7 mouse cellular contexts compared by ENCODE assay signal in the genomic region with DNA sequence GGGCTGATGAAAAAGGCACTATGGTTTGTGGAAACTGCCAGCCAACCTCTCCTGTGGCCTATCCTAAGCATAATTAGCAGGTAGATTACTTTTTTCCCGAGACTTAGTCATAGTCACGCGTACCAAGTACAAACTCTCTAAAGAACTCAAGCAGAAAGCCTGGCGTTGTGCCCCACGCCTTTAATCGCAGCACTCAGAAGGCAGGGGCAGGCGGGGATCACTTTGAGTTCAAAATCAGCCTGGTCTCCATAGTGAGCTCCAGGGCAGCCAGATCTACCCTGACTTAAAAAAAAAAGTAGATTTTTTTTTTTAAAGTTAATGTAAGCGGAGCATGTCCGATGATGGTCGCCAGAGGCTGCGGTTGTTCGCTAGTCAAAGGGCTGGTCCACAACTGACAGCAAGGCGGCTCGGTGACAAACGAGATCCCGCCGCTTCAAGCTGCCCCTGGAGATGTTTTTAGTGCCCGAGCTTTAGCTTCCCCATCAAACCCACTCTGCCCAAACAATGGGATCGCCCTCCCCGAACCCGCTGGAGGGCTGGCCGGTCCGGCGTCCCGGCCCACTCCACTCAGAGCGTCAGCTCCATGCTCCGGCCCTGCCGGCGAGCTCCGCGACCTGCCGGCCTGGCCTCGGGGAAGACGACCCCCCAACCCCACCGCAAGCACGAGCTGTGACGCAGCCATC. TPM values are rescaled to one million over a fixed set of nuclear protein-coding genes. Genes with fewer than 3 reads are reported as not detected.
DNase-seq lines count a peak whose midpoint lies in the region; ATAC-seq and TF ChIP-seq lines count a peak whose summit lies in the region.

No protein-coding gene starts in this region.

- peak; percentile 11 for ATAC-seq in lung, postnatal 0 days

- TF ChIP-seq POLR2A in MEL (IDR thresholded peaks at IDR 0.05; ENCODE audit: control insufficient read depth in 1 of 2, insufficient read depth in 1 of 2, low read depth in 1 of 2, low read length in 2 of 2, poor library complexity in 1 of 2), result no peak
- no peak for TF ChIP-seq POLR2A in bone marrow macrophage, adult 2 months (IDR thresholded peaks at IDR 0.05; ENCODE audit: borderline replicate concordance, low read depth, low read length)

- no peaks in the 10 kb centered on the region for H3K27me3 ChIP-seq in MEL (ENCODE audit: control insufficient read depth in 1 of 2, insufficient read depth in 2 of 2, low read length in 2 of 2)
- no peaks in the 10 kb centered on the region for H3K27me3 ChIP-seq in forebrain, embryonic 10.5 days (ENCODE audit: poor library complexity, severe bottlenecking)
- no peaks in the 10 kb centered on the region for H3K27me3 ChIP-seq in lung, postnatal 0 days (replicated peaks; ENCODE audit: insufficient read depth, low read length)

- WGBS in forebrain, embryonic 10.5 days, result under 1% methylated on average over 37 of the region's 37 CpGs
- WGBS in lung, postnatal 0 days, result 0% methylated on average over 37 of the region's 37 CpGs

- H3K9me3 ChIP-seq in MEL (replicated peaks; ENCODE audit: insufficient read depth, low read length), result no peaks in the 10 kb centered on the region
- H3K9me3 ChIP-seq in forebrain, embryonic 10.5 days, result no peaks in the 10 kb centered on the region
- no peaks in the 10 kb centered on the region for H3K9me3 ChIP-seq in lung, postnatal 0 days (ENCODE audit: low read length)

- no peak for TF ChIP-seq CTCF in MEL (IDR thresholded peaks at IDR 0.05 in 2 of 3, conservative IDR thresholded peaks at IDR 0.05 in 1 of 3; ENCODE audit: control insufficient read depth in 1 of 3, insufficient read depth in 1 of 3, low read depth in 2 of 3, low read length in 3 of 3, poor library complexity in 1 of 3, severe bottlenecking in 1 of 3)
- no peak for TF ChIP-seq CTCF in bone marrow macrophage, adult 2 months (IDR thresholded peaks at IDR 0.05; ENCODE audit: low read depth, low read length)
- TF ChIP-seq CTCF in layer of hippocampus, adult 2 months (conservative IDR thresholded peaks at IDR 0.05), result peak; percentile 35
- TF ChIP-seq CTCF in lung, postnatal 0 days (IDR thresholded peaks at IDR 0.05), result no peak

- peak overlapping the region; percentile 85 to 96 for H3K4me3 ChIP-seq in MEL (ENCODE audit: control insufficient read depth in 1 of 2, insufficient read depth in 1 of 2, low read depth in 2 of 2, low read length in 2 of 2)
- peak overlapping the region; percentile 99 for H3K4me3 ChIP-seq in bone marrow macrophage, adult 2 months (ENCODE audit: insufficient read depth, low read length)
- peak overlapping the region; percentile 94 for H3K4me3 ChIP-seq in forebrain, embryonic 10.5 days
- H3K4me3 ChIP-seq in layer of hippocampus, adult 2 months, result peak overlapping the region; percentile 97
- peak overlapping the region; percentile 93 for H3K4me3 ChIP-seq in lung, postnatal 0 days (ENCODE audit: low read depth, low read length)

- no peak for TF ChIP-seq EP300 in MEL (IDR thresholded peaks at IDR 0.05; ENCODE audit: low read depth in 1 of 2, low read length in 2 of 2)
- no peak for TF ChIP-seq EP300 in lung, postnatal 0 days (IDR thresholded peaks at IDR 0.05)

- peaks cover 2 to 8% of the 10 kb centered on the region in 2 experiments; a peak in 3 of 4 replicates for H3K4me1 ChIP-seq in MEL (ENCODE audit: control insufficient read depth in 1 of 2, insufficient read depth in 2 of 2, low read length in 2 of 2)
- peaks cover 4% of the 10 kb centered on the region; the same call in 1 of the 2 replicates for H3K4me1 ChIP-seq in bone marrow macrophage, adult 2 months (ENCODE audit: control insufficient read depth, insufficient read depth, low read length)
- peaks cover 20% of the 10 kb centered on the region for H3K4me1 ChIP-seq in forebrain, embryonic 10.5 days
- H3K4me1 ChIP-seq in lung, postnatal 0 days (ENCODE audit: insufficient read depth, low read depth, low read length), result peaks cover 5% of the 10 kb centered on the region; the same call in 1 of the 2 replicates

- H3K79me2 ChIP-seq in MEL (ENCODE audit: control insufficient read depth, insufficient read depth, low read length, poor library complexity), result peaks cover 2% of the 10 kb centered on the region; the same call in 1 of the 2 replicates

- peaks cover 6 to 8% of the 10 kb centered on the region in 2 experiments for H3K36me3 ChIP-seq in MEL (ENCODE audit: control insufficient read depth in 1 of 2, insufficient read depth in 2 of 2, low read length in 2 of 2)
- H3K36me3 ChIP-seq in forebrain, embryonic 10.5 days (replicated peaks), result peaks cover 19% of the 10 kb centered on the region
- no peaks in the 10 kb centered on the region for H3K36me3 ChIP-seq in lung, postnatal 0 days (ENCODE audit: insufficient read depth, low read length)

- TF ChIP-seq RAD21 in MEL (IDR thresholded peaks at IDR 0.05; ENCODE audit: low read depth, low read length), result no peak

- H3K9ac ChIP-seq in MEL (ENCODE audit: control insufficient read depth, low read depth, low read length, poor library complexity, severe bottlenecking), result peak overlapping the region; percentile 82
- peak overlapping the region; percentile 96 for H3K9ac ChIP-seq in lung, postnatal 0 days (replicated peaks; ENCODE audit: low read depth)

- peak overlapping the region; percentile 34 for H3K27ac ChIP-seq in MEL (ENCODE audit: control insufficient read depth, low read depth, low read length)
- H3K27ac ChIP-seq in bone marrow macrophage, adult 2 months (ENCODE audit: insufficient read depth, low read depth, low read length), result peak overlapping the region; percentile 68
- peak overlapping the region; percentile 91 for H3K27ac ChIP-seq in forebrain, embryonic 10.5 days
- H3K27ac ChIP-seq in layer of hippocampus, adult 2 months, result peak overlapping the region; percentile 93
- H3K27ac ChIP-seq in lung, postnatal 0 days (ENCODE audit: low read length), result peak overlapping the region; percentile 95

- peak overlapping the region; percentile 69 for H3K4me2 ChIP-seq in lung, postnatal 0 days (replicated peaks; ENCODE audit: low read depth, low read length)

- peak; percentile 66 for DNase-seq in MEL (ENCODE audit: low read depth, low spot score)
- DNase-seq in forebrain, embryonic 10.5 days (ENCODE audit: extremely low spot score, low spot score), result no peak
- peak; percentile 47 for DNase-seq in heart, postnatal 4 days
- peak in 1 of 2 experiments; percentile 35 for DNase-seq in layer of hippocampus, adult 2 months (ENCODE audit: low spot score in 2 of 2)
- peak; percentile 74 for DNase-seq in lung, postnatal 0 days (ENCODE audit: low spot score)
- peak; percentile 23 to 45 for DNase-seq in right cerebral cortex, adult 2 months (ENCODE audit: low spot score in 2 of 2)

TF ChIP-seq in MEL, 35 proteins besides CTCF, POLR2A, EP300 and RAD21:
- TF ChIP-seq ZC3H11A (IDR thresholded peaks at IDR 0.05; ENCODE audit: low read depth, low read length) (no peak), TCF12 (IDR thresholded peaks at IDR 0.05; ENCODE audit: low read depth, low read length) (0 out of 2 replicates have a peak, but pooled peaks have one; percentile 20), NELFE (IDR thresholded peaks at IDR 0.05; ENCODE audit: low read depth, low read length) (no peak), ETS1 (IDR thresholded peaks at IDR 0.05; ENCODE audit: low read depth, low read length) (no peak), ZNF384 (IDR thresholded peaks at IDR 0.05; ENCODE audit: low read depth, low read length) (peak; percentile 35; the same call in 1 of the 2 replicates), UBTF (IDR thresholded peaks at IDR 0.05; ENCODE audit: borderline replicate concordance, insufficient read depth, low read depth, low read length) (no peak), TBP (IDR thresholded peaks at IDR 0.05; ENCODE audit: low read depth, low read length) (no peak), MAZ (IDR thresholded peaks at IDR 0.05; ENCODE audit: low read depth, low read length) (no peak), KAT2A (conservative IDR thresholded peaks at IDR 0.05; ENCODE audit: low read depth, low read length) (no peak)
TF ChIP-seq in MEL: peak in this region for 2.

RNA-seq across cellular contexts. Expression of gene Dnajb9, which starts 0.8 kb away (rescaled TPM):
- total RNA-seq in MEL (2012; rRNA removed), result 1.5 and 1.7 TPM in 2 replicates
- polyA plus RNA-seq in MEL (2012; ENCODE audit: insufficient read depth in 1 of 2, insufficient read length in 2 of 2, low read depth in 1 of 2, low replicate concordance in 2 of 2, missing spikeins in 1 of 2), result 1 to 10 TPM in 1 of 2 experiments, not detected in 1; 3.1 TPM
- polyA plus RNA-seq in bone marrow macrophage, adult 2 months (2012; ENCODE audit: insufficient read depth, insufficient read length, missing spikeins), result 36.5 and 42.5 TPM in 2 replicates
- polyA plus RNA-seq in forebrain, embryonic 10.5 days (2016; fragmentation: Nextera tagmentation; extraction: Ambion mirVana), result 12.7 and 15.1 TPM in 2 replicates
- 10 to 100 TPM; 14.2 to 15.9 TPM for total RNA-seq in heart, postnatal 4 days (2021)
- total RNA-seq in layer of hippocampus, adult 2 months (2021), result 10 to 100 TPM; 38.2 to 40.3 TPM
- polyA plus RNA-seq in lung, postnatal 0 days (2015; fragmentation: Nextera tagmentation; extraction: Ambion mirVana), result 39.0 and 45.3 TPM in 2 replicates

RNA-seq across cellular contexts. Expression of gene Pnpla8, which starts 11.9 kb away (rescaled TPM):
- total RNA-seq in MEL (2012; rRNA removed), result 8.0 and 10.6 TPM in 2 replicates
- polyA plus RNA-seq in MEL (2012; ENCODE audit: insufficient read depth in 1 of 2, insufficient read length in 2 of 2, low read depth in 1 of 2, low replicate concordance in 2 of 2, missing spikeins in 1 of 2), result 10 to 100 TPM in 1 of 2 experiments, not detected in 1; 15.9 TPM
- polyA plus RNA-seq in bone marrow macrophage, adult 2 months (2012; ENCODE audit: insufficient read depth, insufficient read length, missing spikeins), result 48.5 and 64.1 TPM in 2 replicates
- 47.7 and 48.6 TPM in 2 replicates for polyA plus RNA-seq in forebrain, embryonic 10.5 days (2016; fragmentation: Nextera tagmentation; extraction: Ambion mirVana)
- 10 to 100 TPM; 72.9 to 80.3 TPM for total RNA-seq in heart, postnatal 4 days (2021)
- total RNA-seq in layer of hippocampus, adult 2 months (2021), result 100 to 1,000 TPM; 110 to 116 TPM
- 72.4 and 76.4 TPM in 2 replicates for polyA plus RNA-seq in lung, postnatal 0 days (2015; fragmentation: Nextera tagmentation; extraction: Ambion mirVana)

Comparison
In these comparisons a context has a peak if more than half of its experiments do, and no peak if none do; other contexts are left out.
1. H3K27ac ChIP-seq: peak in every context shown above with its lines; median percentile 95 in lung, postnatal 0 days; 93 in layer of hippocampus, adult 2 months; 91 in forebrain, embryonic 10.5 days; 68 in bone marrow macrophage, adult 2 months; 34 in MEL.